Mouse (Mus musculus): ENCODE data around the gene Add3. TPM values are rescaled to one million over a fixed set of nuclear protein-coding genes. Genes with fewer than 3 reads are reported as not detected.

Add3 gene
- polyA plus RNA-seq, 1 experiment = 25.5 TPM

- Histone ChIP-seq H3K27ac (ENCODE audit: insufficient read depth, low read depth, low read length) (no peak overlapping the region), H3K4me3 (ENCODE audit: insufficient read depth, low read length) (no peak overlapping the region), H3K4me1 (ENCODE audit: control insufficient read depth, insufficient read depth, low read length) (peaks cover 8% of the 10 kb centered on the region)
- TF ChIP-seq POLR2A (IDR thresholded peaks at IDR 0.05; ENCODE audit: borderline replicate concordance, low read depth, low read length) = no peak
- no peak for TF ChIP-seq CTCF (IDR thresholded peaks at IDR 0.05; ENCODE audit: low read depth, low read length)
Measured at GRCm38 (mm10) chr19:53181003-53181861, 41.0 kb downstream of the Add3 start.

GRCm38 (mm10) chr19:53183620-53184019 lies 43.4 kb downstream of the Add3 start:
- Histone ChIP-seq H3K27ac (ENCODE audit: insufficient read depth, low read depth, low read length) (no peak overlapping the region), H3K4me3 (ENCODE audit: insufficient read depth, low read length) (no peak overlapping the region), H3K4me1 (ENCODE audit: control insufficient read depth, insufficient read depth, low read length) (peaks cover 13% of the 10 kb centered on the region)
- TF ChIP-seq CTCF (IDR thresholded peaks at IDR 0.05; ENCODE audit: low read depth, low read length) = no peak
- no peak for TF ChIP-seq POLR2A (IDR thresholded peaks at IDR 0.05; ENCODE audit: borderline replicate concordance, low read depth, low read length)

GRCm38 (mm10) chr19:53184216-53184615 lies 44.0 kb downstream of the Add3 start:
- Histone ChIP-seq H3K4me3 (ENCODE audit: insufficient read depth, low read length) (no peak overlapping the region), H3K27ac (ENCODE audit: insufficient read depth, low read depth, low read length) (no peak overlapping the region), H3K4me1 (ENCODE audit: control insufficient read depth, insufficient read depth, low read length) (peaks cover 16% of the 10 kb centered on the region)
- TF ChIP-seq POLR2A (IDR thresholded peaks at IDR 0.05; ENCODE audit: borderline replicate concordance, low read depth, low read length) = no peak
- no peak for TF ChIP-seq CTCF (IDR thresholded peaks at IDR 0.05; ENCODE audit: low read depth, low read length)

GRCm38 (mm10) chr19:53184911-53185310 lies 44.7 kb downstream of the Add3 start:
- H3K27ac ChIP-seq (ENCODE audit: insufficient read depth, low read depth, low read length) = no peak overlapping the region
- peaks cover 16% of the 10 kb centered on the region for H3K4me1 ChIP-seq (ENCODE audit: control insufficient read depth, insufficient read depth, low read length)
- TF ChIP-seq POLR2A (IDR thresholded peaks at IDR 0.05; ENCODE audit: borderline replicate concordance, low read depth, low read length) (no peak), CTCF (IDR thresholded peaks at IDR 0.05; ENCODE audit: low read depth, low read length) (no peak)
- H3K4me3 ChIP-seq (ENCODE audit: insufficient read depth, low read length) = no peak overlapping the region

GRCm38 (mm10) chr19:53185486-53186134 lies 45.4 kb downstream of the Add3 start:
- Histone ChIP-seq H3K4me1 (ENCODE audit: control insufficient read depth, insufficient read depth, low read length) (peaks cover 16% of the 10 kb centered on the region), H3K27ac (ENCODE audit: insufficient read depth, low read depth, low read length) (no peak overlapping the region), H3K4me3 (ENCODE audit: insufficient read depth, low read length) (0 out of 2 replicates have a peak overlapping the region, but pooled peaks have one; percentile 13)
- no peak for TF ChIP-seq CTCF (IDR thresholded peaks at IDR 0.05; ENCODE audit: low read depth, low read length)
- no peak for TF ChIP-seq POLR2A (IDR thresholded peaks at IDR 0.05; ENCODE audit: borderline replicate concordance, low read depth, low read length)

- peaks cover 16% of the 10 kb centered on the region for H3K4me1 ChIP-seq (ENCODE audit: control insufficient read depth, insufficient read depth, low read length)
- no peak overlapping the region for H3K4me3 ChIP-seq (ENCODE audit: insufficient read depth, low read length)
- H3K27ac ChIP-seq (ENCODE audit: insufficient read depth, low read depth, low read length) = no peak overlapping the region
- TF ChIP-seq CTCF (IDR thresholded peaks at IDR 0.05; ENCODE audit: low read depth, low read length) = no peak
- TF ChIP-seq POLR2A (IDR thresholded peaks at IDR 0.05; ENCODE audit: borderline replicate concordance, low read depth, low read length) = no peak
Measured at GRCm38 (mm10) chr19:53186456-53186855, 46.2 kb downstream of the Add3 start.

GRCm38 (mm10) chr19:53187533-53187932 lies 47.3 kb downstream of the Add3 start:
- Histone ChIP-seq H3K4me1 (ENCODE audit: control insufficient read depth, insufficient read depth, low read length) (peaks cover 16% of the 10 kb centered on the region), H3K27ac (ENCODE audit: insufficient read depth, low read depth, low read length) (no peak overlapping the region), H3K4me3 (ENCODE audit: insufficient read depth, low read length) (no peak overlapping the region)
- TF ChIP-seq CTCF (IDR thresholded peaks at IDR 0.05; ENCODE audit: low read depth, low read length) (no peak), POLR2A (IDR thresholded peaks at IDR 0.05; ENCODE audit: borderline replicate concordance, low read depth, low read length) (no peak)

GRCm38 (mm10) chr19:53188186-53188585 lies 47.9 kb downstream of the Add3 start:
- Histone ChIP-seq H3K4me3 (ENCODE audit: insufficient read depth, low read length) (no peak overlapping the region), H3K4me1 (ENCODE audit: control insufficient read depth, insufficient read depth, low read length) (peaks cover 17% of the 10 kb centered on the region), H3K27ac (ENCODE audit: insufficient read depth, low read depth, low read length) (no peak overlapping the region)
- TF ChIP-seq CTCF (IDR thresholded peaks at IDR 0.05; ENCODE audit: low read depth, low read length) = no peak
- no peak for TF ChIP-seq POLR2A (IDR thresholded peaks at IDR 0.05; ENCODE audit: borderline replicate concordance, low read depth, low read length)

- no peak for TF ChIP-seq POLR2A (IDR thresholded peaks at IDR 0.05; ENCODE audit: borderline replicate concordance, low read depth, low read length)
- no peak for TF ChIP-seq CTCF (IDR thresholded peaks at IDR 0.05; ENCODE audit: low read depth, low read length)
- Histone ChIP-seq H3K27ac (ENCODE audit: insufficient read depth, low read depth, low read length) (no peak overlapping the region), H3K4me1 (ENCODE audit: control insufficient read depth, insufficient read depth, low read length) (peaks cover 21% of the 10 kb centered on the region), H3K4me3 (ENCODE audit: insufficient read depth, low read length) (no peak overlapping the region)
Measured at GRCm38 (mm10) chr19:53188724-53189220, 48.5 kb downstream of the Add3 start.

- no peak overlapping the region for H3K4me3 ChIP-seq (ENCODE audit: insufficient read depth, low read length)
- H3K4me1 ChIP-seq (ENCODE audit: control insufficient read depth, insufficient read depth, low read length) = peaks cover 30% of the 10 kb centered on the region
- no peak overlapping the region for H3K27ac ChIP-seq (ENCODE audit: insufficient read depth, low read depth, low read length)
- TF ChIP-seq POLR2A (IDR thresholded peaks at IDR 0.05; ENCODE audit: borderline replicate concordance, low read depth, low read length) (no peak), CTCF (IDR thresholded peaks at IDR 0.05; ENCODE audit: low read depth, low read length) (no peak)
Measured at GRCm38 (mm10) chr19:53189736-53190135, 49.5 kb downstream of the Add3 start.
